ENCODE assay signal across 8 mouse cellular contexts in genomic region chr17:26414523-26415354, GRCm38 (mm10). TPM values are rescaled to one million over a fixed set of nuclear protein-coding genes. Genes with fewer than 3 reads are reported as not detected.
A peak's percentile ranks its signal among the peaks of the same experiment; 100 is the strongest.
DNase-seq lines count a peak whose midpoint lies in the region; ATAC-seq and TF ChIP-seq lines count a peak whose summit lies in the region.

Neurl1b (plus strand) TSS chr17:26414829.

- no peak within 1 kb of the TSS for H3K27ac ChIP-seq in liver, adult 2 months (replicated peaks; ENCODE audit: insufficient read depth, low read depth, low read length)
- H3K27ac ChIP-seq in midbrain, postnatal 0 days (ENCODE audit: low read depth, low read length): peak within 1 kb of the TSS; percentile 57

- no peaks in the 10 kb centered on the region; the same call in 1 of the 2 replicates for H3K79me2 ChIP-seq in liver, adult 2 months (ENCODE audit: control insufficient read depth, insufficient read depth, low read length)

- ATAC-seq in midbrain, postnatal 0 days (ENCODE audit: low FRiP score): peak; percentile 45

- TF ChIP-seq CTCF in liver, adult 2 months (IDR thresholded peaks at IDR 0.05; ENCODE audit: low read depth, low read length): no peak
- no peak for TF ChIP-seq CTCF in midbrain, postnatal 0 days (IDR thresholded peaks at IDR 0.05)

- no peaks in the 10 kb centered on the region for H3K27me3 ChIP-seq in liver, adult 2 months (ENCODE audit: control insufficient read depth, insufficient read depth, low read length)
- peaks cover 5% of the 10 kb centered on the region; the same call in 1 of the 2 replicates for H3K27me3 ChIP-seq in midbrain, postnatal 0 days (ENCODE audit: insufficient read depth, low read length)

- peak within 1 kb of the TSS; percentile 93 for H3K4me2 ChIP-seq in midbrain, postnatal 0 days (ENCODE audit: low read depth, low read length, poor library complexity, severe bottlenecking)

- peak within 1 kb of the TSS; percentile 78 for H3K9ac ChIP-seq in liver, adult 2 months (ENCODE audit: low read depth, low read length)
- H3K9ac ChIP-seq in midbrain, postnatal 0 days (replicated peaks; ENCODE audit: low read length, poor library complexity, severe bottlenecking): peak within 1 kb of the TSS; percentile 85

- DNase-seq in 3134 (ENCODE audit: extremely low read depth, insufficient read length, low spot score): peak; percentile 86
- peak; percentile 20 for DNase-seq in T-cell, adult 2 months (ENCODE audit: low spot score)
- DNase-seq in embryo, embryonic 10 days (ENCODE audit: low spot score): peak; percentile 55
- peak; percentile 56 to 72 for DNase-seq in heart, adult 18-20 months
- DNase-seq in kidney, adult 18-20 months: peak; percentile 76
- DNase-seq in liver, adult 2 months (ENCODE audit: extremely low read depth, low read depth, low spot score): peak; percentile 32
- peak; percentile 36 for DNase-seq in midbrain, postnatal 0 days (ENCODE audit: low spot score)
- DNase-seq in thymus, adult 18-20 months: peak; percentile 45 to 52

- WGBS in liver, adult 2 months: 1% methylated on average over 99 of the region's 105 CpGs
- WGBS in midbrain, postnatal 0 days: under 1% methylated on average over 78 of the region's 105 CpGs

- H3K4me3 ChIP-seq in liver, adult 2 months (ENCODE audit: insufficient read depth, low read depth, low read length): peak within 1 kb of the TSS; percentile 75
- peak within 1 kb of the TSS; percentile 89 for H3K4me3 ChIP-seq in midbrain, postnatal 0 days (ENCODE audit: low read depth, low read length)

- no peaks in the 10 kb centered on the region for H3K36me3 ChIP-seq in liver, adult 2 months (ENCODE audit: control insufficient read depth, insufficient read depth, low read length)
- H3K36me3 ChIP-seq in midbrain, postnatal 0 days (ENCODE audit: insufficient read depth, low read length): no peaks in the 10 kb centered on the region

- H3K9me3 ChIP-seq in midbrain, postnatal 0 days (ENCODE audit: low read length): no peaks in the 10 kb centered on the region

- no peak for TF ChIP-seq POLR2A in liver, adult 2 months (IDR thresholded peaks at IDR 0.05; ENCODE audit: extremely low read depth, insufficient read depth, low read length)

- peaks cover 5% of the 10 kb centered on the region; the same call in 1 of the 2 replicates for H3K4me1 ChIP-seq in liver, adult 2 months (ENCODE audit: control insufficient read depth, insufficient read depth, low read length)
- H3K4me1 ChIP-seq in midbrain, postnatal 0 days (ENCODE audit: insufficient read depth, low read length): peaks cover 4% of the 10 kb centered on the region; the same call in 1 of the 2 replicates

RNA-seq across cellular contexts. Expression of gene Neurl1b, which starts in this region (rescaled TPM):
- total RNA-seq in heart, adult 18-20 months (2021): 1 to 10 TPM; 5.6 to 5.9 TPM
- 0.46 and 1.8 TPM in 2 replicates for total RNA-seq in liver, adult 2 months (2014; rRNA removed)
- 0.57 and 0.83 TPM in 2 replicates for polyA plus RNA-seq in liver, adult 2 months (2012; rRNA removed)
- 51.1 and 69.7 TPM in 2 replicates for total RNA-seq in midbrain, postnatal 0 days (2014; rRNA removed)
- polyA plus RNA-seq in midbrain, postnatal 0 days (2015; fragmentation: Nextera tagmentation; extraction: Ambion mirVana): 2.1 and 2.3 TPM in 2 replicates

Comparison
In these comparisons a context has a peak if more than half of its experiments do, and no peak if none do; other contexts are left out.
1. DNase-seq: peak in every context shown above with its lines; median percentile 86 in 3134; 76 in kidney, adult 18-20 months; 64 in heart, adult 18-20 months; 55 in embryo, embryonic 10 days; 48 in thymus, adult 18-20 months; 36 in midbrain, postnatal 0 days; 32 in liver, adult 2 months; 20 in T-cell, adult 2 months.